Mouse (Mus musculus) 416B (cell line): ENCODE results near the gene Mlst8.
A peak's percentile ranks its signal among the peaks of the same experiment; 100 is the strongest.

Experiments
- DNase-seq: peaks from one replicate; pipeline ENCODE4 v3.0.0; 2011; ENCODE audit warnings: low read depth

The Mlst8 gene

DNA sequence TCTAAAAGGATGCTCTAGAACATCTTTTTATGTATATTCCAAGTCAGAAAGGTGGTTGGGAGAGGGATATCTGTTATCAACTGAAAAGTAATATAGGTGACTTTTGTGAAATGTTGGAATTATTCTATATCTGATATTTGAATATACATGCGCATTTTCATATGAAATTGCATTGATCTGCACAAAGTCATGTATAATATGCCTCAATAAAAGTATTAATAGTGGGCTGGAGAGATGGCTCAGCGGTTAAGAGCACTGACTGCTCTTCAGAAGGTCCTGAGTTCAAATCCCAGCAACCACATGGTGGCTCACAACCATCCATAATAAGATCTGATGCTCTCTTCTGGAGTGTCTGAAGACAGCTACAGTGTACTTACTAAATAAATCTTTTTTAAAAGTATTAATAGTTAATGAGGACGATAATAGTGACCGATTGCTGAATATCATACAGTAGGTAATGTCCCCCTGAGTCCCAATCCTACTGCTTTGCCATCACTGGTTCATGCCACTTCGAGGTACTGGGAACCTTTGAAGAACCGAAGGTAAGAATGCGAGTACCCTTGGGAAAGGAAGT, 9.5 kb downstream of the Mlst8 start:
- no peak for DNase-seq

DNA sequence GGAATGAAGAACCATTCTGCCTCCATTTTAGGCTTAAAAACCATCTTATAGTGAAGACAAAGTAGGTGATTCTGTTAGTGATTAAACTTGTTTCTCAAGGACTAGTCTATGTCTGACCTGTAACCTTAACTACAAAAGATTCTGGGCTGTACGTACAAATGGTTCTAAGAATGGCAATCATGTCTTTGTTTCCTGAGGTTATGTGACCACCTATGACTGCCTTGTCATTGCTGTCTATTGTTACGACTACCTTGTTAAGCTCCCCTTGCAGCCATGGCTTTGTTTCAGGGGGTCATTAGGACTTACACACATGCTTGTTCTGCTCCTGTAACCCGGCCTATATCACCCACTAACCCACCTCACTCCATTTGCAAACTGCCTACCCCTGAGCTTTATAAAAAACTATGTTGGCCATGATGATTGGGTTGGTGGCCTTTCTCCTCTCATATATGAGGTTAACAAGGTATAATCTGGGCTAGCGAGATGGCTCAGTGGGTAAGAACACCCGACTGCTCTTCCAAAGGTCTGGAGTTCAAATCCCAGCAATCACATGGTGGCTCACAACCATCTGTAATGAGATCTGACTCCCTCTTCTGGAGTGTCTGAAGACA, 10.1 kb downstream of the Mlst8 start:
- no peak for DNase-seq

DNA sequence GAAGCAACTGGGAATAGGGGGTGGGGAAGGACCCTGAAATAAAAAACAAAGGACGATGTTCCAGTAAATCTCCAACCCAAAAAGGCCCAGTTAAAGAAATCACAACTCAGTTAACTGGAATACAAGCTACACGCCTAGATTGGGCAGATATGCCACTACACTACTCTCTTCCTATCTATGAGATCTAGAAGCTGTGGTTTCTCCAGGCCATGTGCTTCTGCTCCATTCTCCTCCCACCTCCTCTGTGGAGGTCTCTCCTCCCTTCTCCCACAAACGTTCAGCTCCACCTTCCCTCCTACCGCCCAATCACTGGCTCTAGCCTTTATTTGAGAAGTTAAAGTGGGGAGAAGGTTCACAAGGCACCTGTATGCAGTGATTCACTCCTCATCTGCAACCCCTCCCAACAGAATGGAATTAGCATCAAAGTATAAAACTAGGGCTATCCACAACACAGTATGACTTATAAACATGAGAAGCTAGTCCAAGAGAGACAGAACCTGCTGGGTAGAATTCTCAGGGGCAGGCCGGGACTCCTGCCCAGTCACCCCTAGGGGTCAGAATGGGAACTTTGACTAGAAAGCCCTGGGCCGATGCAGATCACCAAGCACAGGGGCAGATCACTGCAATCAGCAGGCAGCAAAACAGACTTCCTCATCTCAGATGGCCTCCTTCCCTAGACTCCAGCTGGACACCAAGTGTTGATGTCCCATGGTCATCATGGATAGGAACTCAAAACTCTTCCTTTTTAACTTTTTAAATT, 15.3 kb downstream of the Mlst8 start:
- DNase-seq, result peak; percentile 88

DNA sequence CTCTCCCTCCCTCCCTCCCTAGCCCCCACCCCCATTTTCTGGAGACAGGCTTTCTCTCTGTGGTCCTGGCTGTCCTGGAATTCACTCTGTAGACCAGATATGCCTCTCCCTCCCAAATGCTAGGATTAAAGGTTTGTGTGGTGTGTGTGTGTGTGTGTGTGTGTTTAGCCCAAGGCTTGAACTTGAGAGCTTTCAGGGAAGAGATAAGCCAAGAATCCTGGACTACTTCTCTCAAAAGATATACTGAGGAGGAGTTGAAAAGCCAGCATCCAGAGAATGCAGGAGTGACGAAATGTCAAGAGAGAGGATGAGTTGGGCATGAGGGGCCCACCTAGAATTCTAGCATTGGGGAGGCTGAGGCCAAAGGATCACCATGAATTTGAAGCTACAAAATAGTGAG, 15.9 kb downstream of the Mlst8 start:
- DNase-seq, result no peak

DNA sequence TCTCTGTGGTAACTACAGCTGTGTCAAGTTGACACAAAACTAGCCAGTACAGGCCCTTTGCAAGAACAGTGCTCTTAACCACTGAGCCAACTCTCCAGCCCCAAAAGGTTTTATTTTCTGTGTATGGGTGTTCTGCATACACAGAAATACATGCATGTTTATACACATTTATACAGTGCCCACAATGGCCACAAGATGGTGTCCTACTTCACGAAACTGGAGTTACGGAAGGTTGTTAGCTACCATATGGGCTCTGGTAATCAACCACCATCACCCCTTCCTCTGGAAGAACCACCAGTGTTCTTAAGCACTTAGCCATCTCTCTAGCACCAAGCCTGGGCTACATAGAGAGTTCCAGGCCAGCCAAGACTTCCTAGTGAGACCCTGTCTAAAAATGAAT, 17.3 kb downstream of the Mlst8 start:
- DNase-seq, result peak; percentile 83

DNA sequence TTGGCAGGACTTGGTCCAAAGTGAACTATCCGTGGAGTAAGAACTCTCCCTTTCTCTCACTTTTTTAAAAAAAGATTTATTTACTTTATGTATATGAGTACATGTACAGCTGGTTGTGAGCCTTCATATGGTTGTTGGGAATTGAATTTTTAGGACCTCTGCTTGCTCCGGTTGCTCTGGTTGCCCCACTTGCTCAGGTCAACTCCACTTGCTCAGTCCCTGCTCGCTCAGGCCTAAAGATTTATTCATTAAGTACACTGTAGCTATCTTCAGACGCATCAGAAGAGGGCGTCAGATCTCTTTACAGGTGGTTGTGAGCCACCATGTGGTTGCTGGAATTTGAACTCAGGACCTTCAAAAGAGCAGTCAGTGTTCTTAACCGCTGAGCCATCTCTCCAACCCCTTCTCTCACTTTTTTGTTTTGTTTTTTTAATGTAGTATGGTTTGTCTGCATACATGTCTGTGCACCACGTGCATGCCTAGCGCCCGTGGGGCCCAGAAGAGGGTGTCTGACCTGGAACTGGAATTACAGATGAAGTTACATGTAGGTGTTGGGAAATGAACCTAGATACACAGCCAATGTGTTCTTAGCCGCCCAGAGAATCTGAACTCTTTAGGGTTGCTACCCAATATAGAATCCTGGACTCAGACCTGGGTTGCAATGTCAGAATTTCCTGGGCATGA, 23.2 kb downstream of the Mlst8 start:
- peak; percentile 37 for DNase-seq

DNA sequence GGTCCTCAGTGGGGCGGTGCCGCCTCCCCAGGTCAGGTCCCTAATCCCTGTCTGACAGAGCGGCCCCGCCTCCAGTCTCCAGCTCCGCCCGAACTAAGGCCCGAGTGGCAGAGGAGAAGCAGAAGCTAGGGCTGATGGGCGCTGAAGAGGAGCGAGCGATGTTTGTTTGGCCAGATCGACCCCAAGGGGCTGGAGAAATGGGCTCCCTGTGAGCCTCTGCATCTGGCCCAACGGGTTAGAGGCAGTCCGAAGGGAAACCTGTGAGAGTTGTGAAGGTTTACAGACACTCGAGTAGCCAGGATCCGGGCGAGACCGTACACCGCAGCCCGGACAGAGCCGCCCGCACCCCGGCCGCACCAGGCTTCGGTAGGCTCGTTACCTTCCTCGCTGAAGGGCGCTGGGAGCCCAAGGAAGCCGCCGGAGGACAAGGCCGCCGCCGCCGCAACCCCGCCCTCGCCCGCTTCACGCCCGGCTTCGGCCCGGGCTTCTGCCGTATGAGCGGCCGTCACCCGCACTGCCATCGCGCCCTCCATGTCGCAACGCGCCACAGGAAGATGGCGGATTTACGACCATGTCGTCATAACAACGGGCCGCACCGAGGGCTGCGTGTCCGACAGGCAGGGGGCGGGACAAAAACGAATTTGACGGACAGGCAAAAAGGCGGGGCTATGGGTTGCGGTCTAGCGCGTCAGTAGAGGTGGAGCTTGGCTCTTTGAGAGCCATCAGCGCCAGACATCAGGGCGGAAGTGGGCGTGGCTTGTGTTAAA, 23.9 kb downstream of the Mlst8 start:
- DNase-seq, result peak; percentile 100

DNA sequence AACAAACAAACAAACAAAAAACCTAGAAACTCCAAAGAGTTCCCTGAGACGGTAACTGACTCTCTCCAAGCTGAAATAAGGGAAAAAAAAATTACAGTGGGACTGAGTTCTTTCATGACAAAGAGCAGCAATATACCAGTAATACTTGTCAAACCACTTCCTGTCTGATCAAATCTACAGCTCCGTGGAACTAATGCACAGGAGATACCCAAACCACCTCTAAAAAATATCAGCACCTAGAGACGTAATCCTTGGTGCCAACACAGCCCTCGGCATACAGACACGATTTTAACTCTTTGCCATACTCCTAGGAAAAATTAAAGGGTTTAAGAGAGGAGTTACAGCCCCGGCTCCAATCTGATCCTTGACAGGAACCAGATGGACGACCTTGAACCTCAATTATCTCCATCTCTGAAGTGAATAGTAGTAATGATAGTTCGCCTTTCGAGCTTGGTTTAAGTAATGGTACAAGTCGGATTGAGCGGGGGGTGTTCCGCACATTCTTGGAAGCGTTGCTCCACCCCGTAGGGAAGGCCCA, 24.6 kb downstream of the Mlst8 start:
- no peak for DNase-seq

DNA sequence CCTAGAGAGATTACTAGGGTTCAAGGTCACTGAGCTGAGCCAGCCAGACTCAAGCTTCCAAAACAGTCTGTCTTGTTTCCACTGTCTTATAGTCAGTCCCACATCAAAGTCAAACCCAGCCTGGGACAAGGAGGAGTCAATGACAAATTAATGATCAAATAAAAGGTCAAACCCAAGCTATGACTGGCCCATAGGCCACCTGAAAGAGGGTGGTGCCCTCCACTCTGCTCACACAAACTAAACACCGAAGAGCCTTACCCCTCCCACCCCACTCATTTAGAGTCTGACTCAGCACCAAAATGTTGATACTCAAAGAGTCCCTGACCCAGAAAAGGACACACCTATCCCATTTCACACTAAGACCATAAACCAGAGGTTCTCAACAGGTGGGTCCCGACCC, 25.5 kb downstream of the Mlst8 start:
- no peak for DNase-seq

DNA sequence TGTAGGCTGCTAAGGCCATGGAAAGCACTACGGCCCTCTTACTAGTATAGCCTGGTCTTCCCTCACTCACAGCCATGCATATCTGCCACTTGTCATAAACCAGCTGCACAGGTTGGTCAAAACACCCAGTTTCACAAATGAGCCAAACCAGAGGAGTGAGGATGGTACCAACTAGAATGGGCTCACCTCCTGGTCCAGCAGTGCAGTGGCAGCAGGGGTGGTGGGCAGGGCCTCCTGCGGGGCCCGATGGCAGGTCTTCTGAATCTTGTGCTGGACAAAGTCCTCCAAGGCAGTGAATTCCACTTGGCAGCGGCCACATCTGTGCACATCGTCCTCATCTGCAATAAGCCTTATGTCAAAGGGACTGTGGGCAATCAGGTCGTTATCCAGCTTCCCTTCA, 27.7 kb downstream of the Mlst8 start:
- DNase-seq, result no peak

DNA sequence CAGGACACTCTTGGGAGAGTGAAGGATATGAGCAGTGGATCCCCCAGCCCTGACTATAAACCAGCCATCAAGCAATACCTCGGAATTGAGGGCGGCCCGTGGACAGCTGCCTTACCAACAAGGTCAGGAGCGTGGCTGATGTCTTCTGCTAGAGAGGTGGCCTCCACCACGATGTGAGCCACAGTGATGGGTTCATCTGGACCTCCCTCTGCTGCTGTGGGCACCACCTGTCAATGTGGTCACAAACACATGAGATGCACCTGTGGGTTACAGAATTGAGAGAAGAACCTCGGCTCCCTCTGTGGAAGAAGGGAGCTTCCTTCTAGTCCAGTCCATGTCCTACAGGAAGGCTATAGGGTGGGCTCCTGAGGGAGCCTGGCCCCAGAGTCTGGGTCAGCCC, 29.4 kb downstream of the Mlst8 start:
- no peak for DNase-seq

DNA sequence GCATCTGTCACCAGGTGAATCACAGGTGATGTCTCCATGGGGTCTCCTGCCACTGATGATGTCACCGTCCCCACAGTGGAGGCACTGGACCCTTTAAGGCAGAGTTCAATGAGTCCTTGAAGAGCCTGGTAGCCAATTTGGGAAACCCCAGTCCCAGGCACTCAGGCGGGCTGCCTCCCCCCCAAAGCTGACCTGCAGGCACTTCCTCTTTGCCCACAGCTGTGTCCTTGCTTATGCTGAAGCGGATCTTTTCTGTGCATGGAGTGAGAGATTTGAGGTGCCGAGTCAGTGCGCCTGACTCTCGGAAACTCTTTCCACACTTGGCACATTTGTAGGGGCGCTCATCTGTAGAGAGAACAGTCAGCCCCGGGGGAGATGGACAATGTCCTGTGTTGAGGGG, 32.3 kb downstream of the Mlst8 start:
- no peak for DNase-seq

DNA sequence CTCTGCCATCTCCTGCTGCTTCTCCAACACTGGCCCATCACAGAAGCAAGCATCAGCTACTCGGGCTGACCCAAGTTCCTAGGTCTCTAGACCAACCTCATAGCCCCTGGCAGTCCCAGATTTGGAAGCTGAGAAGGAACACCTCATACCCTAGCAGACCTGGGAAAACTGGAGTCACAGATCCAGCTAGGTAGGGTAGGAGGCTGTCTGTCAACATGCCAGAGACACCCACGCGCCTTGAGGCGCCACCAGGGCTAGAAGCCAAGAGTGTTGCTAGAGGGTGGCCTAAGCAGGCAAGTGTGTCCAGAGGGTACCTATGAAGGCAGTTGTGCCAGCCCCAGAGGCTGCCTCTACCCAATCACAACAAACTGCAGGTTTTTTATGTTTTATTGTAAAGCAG, 35.5 kb downstream of the Mlst8 start:
- no peak for DNase-seq

DNA sequence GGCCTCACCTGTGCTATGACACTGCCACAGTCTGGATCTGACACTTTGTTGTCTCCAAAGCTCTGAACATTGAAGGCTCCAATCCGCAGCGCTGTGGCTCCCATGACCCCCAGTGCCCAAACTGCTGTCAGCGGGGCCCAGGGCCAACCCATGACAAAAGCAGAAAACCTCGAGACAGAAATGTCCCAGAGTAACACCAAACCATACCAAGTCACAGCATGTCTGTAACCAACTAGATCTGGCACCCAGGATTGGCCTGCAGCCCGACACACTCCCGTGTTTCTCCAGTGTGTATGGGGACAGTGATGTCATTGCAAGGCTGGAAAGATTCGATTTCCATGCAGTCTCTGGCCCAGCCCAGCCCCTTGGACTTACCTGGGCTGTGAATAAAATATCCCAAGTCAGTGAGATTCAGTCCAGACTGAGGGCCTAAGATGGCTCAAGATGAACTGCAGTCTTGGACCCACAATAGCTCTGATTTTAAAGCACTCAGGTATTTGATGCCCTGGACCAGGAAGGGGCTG, 36.2 kb downstream of the Mlst8 start, which contains the start of gene Dnase1l2:
TSS of gene Dnase1l2 (minus strand) at position 474 of the 524 bp plus-strand sequence.
- no peak for DNase-seq

DNA sequence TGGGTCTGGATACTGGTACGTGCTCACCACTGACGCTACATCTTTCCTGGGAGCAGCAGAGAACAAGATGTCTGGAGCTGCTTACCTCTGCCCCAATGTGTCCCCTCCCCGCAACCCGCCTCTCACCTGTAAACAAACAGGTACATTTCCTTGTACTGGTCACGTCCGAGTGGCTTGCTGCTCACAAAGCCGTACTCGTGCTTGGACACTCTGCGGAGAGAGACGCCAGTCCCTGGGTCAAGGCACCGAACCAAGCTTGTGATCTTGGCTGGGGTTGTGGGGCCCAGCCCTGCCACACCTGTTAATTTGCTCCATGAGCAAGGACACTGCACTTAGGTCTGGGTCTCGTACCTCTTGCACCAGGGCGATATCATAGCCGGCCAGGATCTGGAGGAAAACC, 36.8 kb downstream of the Mlst8 start:
- DNase-seq, result no peak

DNA sequence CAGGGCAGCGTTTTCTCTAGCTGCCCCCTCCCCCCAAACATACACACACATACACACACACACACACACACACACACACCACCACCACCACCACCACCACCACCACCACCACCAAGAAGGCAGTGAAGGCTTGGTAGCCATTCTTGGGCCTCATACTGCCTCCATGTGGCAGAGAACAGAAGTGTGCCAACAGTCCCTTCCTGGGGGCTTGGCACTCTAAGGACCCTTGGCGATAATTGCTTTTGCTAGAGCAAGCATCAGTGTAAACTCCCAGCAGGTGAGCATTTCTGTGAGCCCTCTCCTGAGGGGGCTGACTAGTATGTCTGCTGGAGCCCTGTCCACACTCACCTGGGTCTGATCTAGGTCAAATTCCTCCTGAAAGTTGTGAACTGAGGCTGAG, 37.7 kb downstream of the Mlst8 start:
- peak; percentile 39 for DNase-seq

DNA sequence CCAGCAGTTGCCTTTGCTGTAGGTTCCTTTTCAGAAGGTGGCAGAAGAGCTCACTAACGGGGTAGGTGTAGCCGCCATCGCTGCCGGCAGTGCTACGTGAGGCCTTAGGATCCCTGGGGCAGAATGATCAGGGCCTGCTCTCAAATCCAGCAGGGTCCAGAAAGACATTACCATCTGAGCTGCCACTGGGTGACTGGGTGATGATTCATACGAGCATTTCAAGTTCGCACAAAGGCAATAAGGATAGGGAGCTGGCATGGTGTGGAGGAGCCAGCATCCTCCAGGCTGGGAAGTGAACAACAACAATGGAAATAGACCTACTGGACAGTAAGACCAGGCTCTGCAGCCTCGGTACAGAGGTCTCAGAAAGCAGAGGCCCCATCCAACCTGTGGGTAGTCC, 38.5 kb downstream of the Mlst8 start:
- no peak for DNase-seq

DNA sequence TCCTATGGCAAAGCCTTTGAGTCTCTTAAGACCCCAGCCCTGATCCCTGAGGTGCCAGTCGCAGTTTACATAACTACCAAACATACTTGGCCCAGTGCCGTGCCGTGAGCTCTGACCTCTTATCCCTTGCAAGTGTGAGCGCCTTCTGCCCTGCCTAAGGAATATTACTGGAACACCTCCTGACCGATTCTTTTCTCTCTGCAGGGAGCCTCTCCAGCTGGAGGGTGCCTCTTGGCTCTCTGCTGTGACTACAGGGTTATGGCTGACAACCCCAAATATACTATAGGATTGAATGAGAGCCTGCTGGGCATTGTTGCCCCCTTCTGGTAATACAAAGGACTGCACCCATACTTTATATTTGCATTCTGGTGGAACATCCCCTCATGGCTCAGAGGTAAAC, 41.9 kb downstream of the Mlst8 start:
- peak; percentile 69 for DNase-seq

DNA sequence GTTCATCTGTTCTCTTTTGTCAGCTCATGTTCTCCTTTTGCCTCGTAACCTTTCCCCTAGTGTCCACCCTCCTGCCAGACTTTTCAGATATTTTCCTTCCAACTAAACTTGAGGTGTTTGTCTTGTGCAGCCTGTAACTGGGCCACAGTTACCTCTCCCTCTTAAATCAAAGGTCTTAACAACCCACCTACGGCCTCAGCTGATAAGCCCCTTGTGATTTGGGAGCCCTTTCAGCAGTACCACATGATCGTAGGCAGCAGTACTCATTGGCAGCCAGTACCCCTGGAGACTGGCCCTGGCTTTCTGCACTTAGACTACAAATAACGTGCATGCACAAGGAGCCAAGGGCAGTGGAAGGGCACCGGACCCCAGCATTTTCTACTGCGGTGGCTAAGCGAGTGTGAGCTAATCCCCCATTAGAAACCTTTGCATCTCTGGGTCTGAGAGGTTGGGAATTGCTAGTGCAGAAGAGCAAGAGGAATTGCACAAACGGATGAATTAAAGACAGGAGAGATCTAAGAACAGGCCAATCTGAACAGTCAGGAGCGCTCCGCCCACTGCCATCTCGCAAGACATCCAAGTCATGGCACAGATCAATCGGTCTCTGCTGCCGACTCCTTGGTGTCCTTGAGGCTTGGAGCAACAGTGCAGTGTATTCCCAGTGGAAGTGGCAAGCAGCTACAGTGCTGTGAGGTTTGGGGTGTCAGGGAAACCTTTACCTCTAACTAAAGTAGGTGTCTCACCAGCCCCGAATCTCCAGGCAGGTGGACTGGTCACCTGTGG, 49.5 kb downstream of the Mlst8 start:
- DNase-seq, result no peak

DNA sequence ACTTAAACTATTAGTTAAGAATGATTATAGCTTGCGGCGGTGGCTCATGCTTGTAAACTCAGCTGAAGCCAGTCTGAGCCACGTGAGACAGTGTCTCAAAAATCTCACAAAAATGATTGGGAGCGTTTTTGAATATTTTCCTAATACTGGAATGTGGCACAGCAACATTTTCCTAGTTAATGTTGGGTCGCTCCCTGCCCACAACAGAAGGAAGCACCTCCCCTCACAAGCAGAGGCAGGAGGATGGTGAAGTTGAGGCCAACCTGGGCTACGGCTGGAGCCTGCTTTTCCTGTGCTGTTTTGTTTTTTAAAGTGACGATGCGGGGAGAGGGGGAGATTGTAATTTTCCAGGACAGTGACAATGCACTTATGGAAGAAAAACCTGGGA, 51.7 kb downstream of the Mlst8 start:
- DNase-seq, result peak; percentile 43
